Mouse (Mus musculus) limb, embryonic 12.5 days (tissue): ENCODE measurements around the gene Fam129b. TPM values are rescaled to one million over a fixed set of nuclear protein-coding genes. Genes with fewer than 3 reads are reported as not detected.
A peak's percentile ranks its signal among the peaks of the same experiment; 100 is the strongest.

Source experiments
- ATAC-seq: fragments of 200-750 bp; cut with Nextera tagmentation; 2 replicates; pipeline ENCODE4 v1.8.0; 2017; ENCODE audit warnings: low read depth, moderate TSS enrichment; ENCODE audit not compliant: insufficient number of reproducible peaks, insufficient read depth, low FRiP score, low TSS enrichment
- H3K27ac ChIP-seq: fragments of 300-500 bp; sonication (generic); 2 replicates; pipeline ENCODE4 v1.5.1; 2016; ENCODE audit warnings: mild to moderate bottlenecking, moderate library complexity
- H3K27me3 ChIP-seq: fragments of 300-500 bp; sonication (generic); 2 replicates; pipeline ENCODE4 v1.6.1; 2016; ENCODE audit warnings: mild to moderate bottlenecking, moderate library complexity
- H3K36me3 ChIP-seq: fragments of 300-500 bp; sonication (generic); 2 replicates; pipeline ENCODE4 v1.6.1; 2016; ENCODE audit warnings: mild to moderate bottlenecking, moderate library complexity
- H3K4me1 ChIP-seq: fragments of 300-500 bp; sonication (generic); replicated peaks from 2 replicates; pipeline ENCODE4 v1.6.1; 2016
- H3K4me2 ChIP-seq: fragments of 300-500 bp; sonication (generic); 2 replicates; pipeline ENCODE4 v1.6.1; 2016; ENCODE audit warnings: mild to moderate bottlenecking, moderate library complexity
- H3K4me3 ChIP-seq: fragments of 300-500 bp; sonication (generic); replicated peaks from 2 replicates; pipeline ENCODE4 v1.5.1; 2016; ENCODE audit warnings: mild to moderate bottlenecking
- H3K9ac ChIP-seq: fragments of 300-500 bp; sonication (generic); replicated peaks from 2 replicates; pipeline ENCODE4 v1.6.1; 2016; ENCODE audit warnings: mild to moderate bottlenecking, moderate library complexity
- H3K9me3 ChIP-seq: fragments of 300-500 bp; sonication (generic); 2 replicates; pipeline ENCODE4 v1.6.1; 2016; ENCODE audit warnings: mild to moderate bottlenecking, moderate library complexity
- WGBS: fragments of 180-500 bp; shearing (Covaris S2); methylation state at CpG from one replicate; pipeline ENCODE4 v1.1.7; 2016; 5-methylcytosine and 5-hydroxymethylcytosine counted together
- polyA plus RNA-seq: library from polyadenylated mRNA; unstranded; fragments of >200 nt; fragmentation: Nextera tagmentation; extraction: Ambion mirVana; gene quantifications from 2 replicates; pipeline ENCODE4 v1.2.1, GENCODE M21; 2016

Gene Fam129b
- polyA plus RNA-seq, 1 experiment from 2014 or later = 48.0 TPM

DNA sequence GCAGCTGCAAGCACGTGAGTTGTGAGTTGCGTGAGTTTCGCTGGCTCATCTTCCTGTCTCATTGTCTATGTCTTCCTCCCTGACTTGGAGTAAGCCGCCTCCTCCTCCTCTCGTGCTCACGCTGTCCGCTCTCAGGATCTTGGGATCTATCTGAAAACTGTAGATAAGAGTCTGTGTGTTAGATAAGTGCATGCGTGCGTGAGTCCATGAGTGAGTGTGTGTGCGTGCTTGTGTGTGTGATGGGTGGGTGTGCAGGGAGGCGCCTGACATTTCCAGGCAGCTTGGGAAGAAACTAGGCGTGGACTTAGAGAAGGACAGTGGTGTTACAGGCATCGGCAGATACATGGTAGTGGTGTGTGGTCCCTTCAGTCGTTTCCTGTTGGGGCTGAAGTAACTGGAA is 16.6 kb downstream of the Fam129b start:
- Histone ChIP-seq H3K9me3 (no peaks in the 10 kb centered on the region), H3K4me2 (no peak overlapping the region), H3K4me3 (no peak overlapping the region), H3K36me3 (peaks cover 11% of the 10 kb centered on the region), H3K27me3 (no peaks in the 10 kb centered on the region), H3K27ac (no peak overlapping the region), H3K9ac (no peak overlapping the region), H3K4me1 (peaks cover 48% of the 10 kb centered on the region)
- no peak for ATAC-seq
- WGBS = 87% methylated on average over 14 of the region's 14 CpGs

- H3K4me2 ChIP-seq = no peak overlapping the region
- H3K4me3 ChIP-seq = no peak overlapping the region
- no peaks in the 10 kb centered on the region for H3K9me3 ChIP-seq
- no peak overlapping the region for H3K9ac ChIP-seq
- 77% methylated on average over 2 of the region's 2 CpGs for WGBS
- no peak for ATAC-seq
- no peaks in the 10 kb centered on the region for H3K27me3 ChIP-seq
- peak overlapping the region; percentile 67 for H3K27ac ChIP-seq
- H3K36me3 ChIP-seq = peaks cover 11% of the 10 kb centered on the region
- peaks cover 37% of the 10 kb centered on the region for H3K4me1 ChIP-seq
Measured at GRCm38 (mm10) chr2:32894097-32894496, 18.2 kb downstream of the Fam129b start.

DNA sequence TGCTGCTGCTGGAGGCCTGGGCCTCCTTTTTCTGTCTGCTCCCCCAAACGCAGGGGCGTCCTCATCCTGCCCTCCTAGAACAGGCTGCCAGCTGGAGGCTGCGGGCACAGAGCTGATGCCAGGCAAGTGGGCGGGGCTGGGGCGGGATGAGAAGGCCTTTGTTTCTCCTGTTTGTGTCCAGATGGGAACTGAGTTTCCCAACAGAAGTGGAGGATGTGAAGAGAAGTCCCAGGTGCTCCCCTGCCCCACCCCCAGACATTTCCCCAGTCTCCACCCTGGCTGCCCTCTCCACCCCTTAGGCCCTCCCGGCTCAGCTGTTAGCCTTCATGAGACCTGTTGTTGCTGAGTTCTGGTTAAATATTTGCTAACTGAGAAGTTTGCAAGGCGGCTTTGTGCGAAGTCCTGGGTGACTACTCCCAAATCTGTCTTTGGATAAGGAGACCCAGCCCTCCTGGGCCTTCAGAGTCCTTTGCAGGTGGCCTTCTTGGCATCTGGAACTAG is 19.7 kb downstream of the Fam129b start:
- Histone ChIP-seq H3K4me1 (peaks cover 34% of the 10 kb centered on the region), H3K4me2 (no peak overlapping the region), H3K27me3 (no peaks in the 10 kb centered on the region), H3K4me3 (no peak overlapping the region), H3K9me3 (no peaks in the 10 kb centered on the region), H3K9ac (no peak overlapping the region), H3K27ac (peak overlapping the region; percentile 54; the same call in 1 of the 2 replicates), H3K36me3 (peaks cover 11% of the 10 kb centered on the region)
- ATAC-seq = no peak
- WGBS = 49% methylated on average over 8 of the region's 8 CpGs

DNA sequence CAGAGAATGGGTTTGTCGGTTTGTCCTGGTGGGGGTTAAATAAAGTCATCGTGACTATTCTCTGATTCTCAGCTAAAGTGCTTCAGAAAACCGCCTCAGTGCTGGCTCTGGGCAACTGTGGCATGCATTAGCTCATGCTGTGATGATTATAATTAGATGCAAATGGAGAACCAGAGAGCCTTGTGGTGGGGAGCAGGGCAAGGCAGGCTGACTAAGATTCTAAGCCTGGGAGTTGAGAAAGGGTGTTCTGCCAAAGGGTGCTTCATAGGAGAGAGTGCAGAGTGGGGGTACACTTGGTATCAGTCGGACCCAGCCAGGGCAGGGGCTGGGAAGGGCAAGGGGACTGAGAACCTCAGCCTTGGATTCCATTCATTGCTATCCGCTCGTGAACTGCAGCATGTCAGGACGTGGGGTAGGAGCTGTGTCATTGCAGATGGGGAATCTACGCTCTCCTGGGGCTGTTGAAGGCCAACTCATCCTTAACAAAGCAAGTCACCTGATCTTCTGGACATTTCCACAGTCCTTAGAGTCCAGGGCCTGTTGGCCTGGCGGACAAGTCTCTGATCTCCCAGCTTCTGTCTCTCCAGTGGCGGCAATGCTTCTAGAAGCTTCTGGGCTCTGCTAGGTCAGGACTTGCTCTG is 20.7 kb downstream of the Fam129b start:
- H3K4me1 ChIP-seq = peaks cover 41% of the 10 kb centered on the region
- no peak overlapping the region for H3K9ac ChIP-seq
- no peak overlapping the region for H3K4me3 ChIP-seq
- no peak overlapping the region for H3K27ac ChIP-seq
- no peaks in the 10 kb centered on the region for H3K27me3 ChIP-seq
- ATAC-seq = no peak
- 58% methylated on average over 10 of the region's 10 CpGs for WGBS
- H3K9me3 ChIP-seq = no peaks in the 10 kb centered on the region
- H3K36me3 ChIP-seq = peaks cover 11% of the 10 kb centered on the region
- H3K4me2 ChIP-seq = no peak overlapping the region

DNA sequence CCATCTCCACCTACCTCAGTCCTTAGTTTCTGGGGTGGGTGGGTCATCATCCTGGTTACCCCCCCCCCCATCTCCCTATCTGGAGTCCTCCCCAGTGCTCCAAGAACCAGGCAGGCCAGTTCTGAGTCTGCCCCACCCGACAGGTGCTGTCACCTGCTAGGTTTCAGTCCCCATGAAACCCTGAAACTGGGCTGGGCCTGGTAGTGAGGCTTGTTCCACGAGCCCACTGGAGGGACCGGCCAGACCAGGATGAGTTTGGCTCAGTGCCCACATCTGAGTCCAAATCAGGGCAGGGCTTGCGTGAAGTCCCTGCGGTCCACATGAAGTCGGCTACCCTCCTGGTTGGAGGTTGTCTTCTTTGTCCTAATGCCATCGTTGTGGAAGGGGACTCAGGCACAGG is 23.1 kb downstream of the Fam129b start:
- Histone ChIP-seq H3K27ac (no peak overlapping the region), H3K9ac (no peak overlapping the region), H3K4me1 (peaks cover 43% of the 10 kb centered on the region), H3K9me3 (no peaks in the 10 kb centered on the region), H3K4me2 (no peak overlapping the region), H3K4me3 (no peak overlapping the region), H3K27me3 (no peaks in the 10 kb centered on the region), H3K36me3 (no peaks in the 10 kb centered on the region; the same call in 1 of the 2 replicates)
- no peak for ATAC-seq
- 89% methylated on average over 7 of the region's 7 CpGs for whole genome bisulfite sequencing

- 0 out of 2 replicates have a peak overlapping the region, but pooled peaks have one; percentile 2 for H3K9ac ChIP-seq
- H3K27ac ChIP-seq = peak overlapping the region; percentile 18; the same call in 1 of the 2 replicates
- peaks cover 36% of the 10 kb centered on the region for H3K4me1 ChIP-seq
- no peak overlapping the region for H3K4me2 ChIP-seq
- H3K36me3 ChIP-seq = peaks cover 9% of the 10 kb centered on the region; the same call in 1 of the 2 replicates
- H3K9me3 ChIP-seq = no peaks in the 10 kb centered on the region
- no peaks in the 10 kb centered on the region for H3K27me3 ChIP-seq
- 75% methylated on average over 9 of the region's 9 CpGs for WGBS
- H3K4me3 ChIP-seq = no peak overlapping the region
- no peak for ATAC-seq
Measured at GRCm38 (mm10) chr2:32902126-32902525, 26.2 kb downstream of the Fam129b start.

GRCm38 (mm10) chr2:32903470-32903869 is 27.6 kb downstream of the Fam129b start:
- H3K36me3 ChIP-seq = peaks cover 9% of the 10 kb centered on the region; the same call in 1 of the 2 replicates
- no peak for ATAC-seq
- no peak overlapping the region for H3K9ac ChIP-seq
- H3K4me3 ChIP-seq = no peak overlapping the region
- no peaks in the 10 kb centered on the region for H3K27me3 ChIP-seq
- H3K4me1 ChIP-seq = peaks cover 42% of the 10 kb centered on the region
- H3K4me2 ChIP-seq = no peak overlapping the region
- no peaks in the 10 kb centered on the region for H3K9me3 ChIP-seq
- WGBS = 94% methylated on average over 4 of the region's 4 CpGs
- H3K27ac ChIP-seq = no peak overlapping the region

- Histone ChIP-seq H3K4me2 (no peak overlapping the region), H3K36me3 (peaks cover 17% of the 10 kb centered on the region; the same call in 1 of the 2 replicates), H3K27me3 (no peaks in the 10 kb centered on the region), H3K4me1 (peaks cover 50% of the 10 kb centered on the region), H3K9ac (no peak overlapping the region), H3K27ac (no peak overlapping the region), H3K9me3 (no peaks in the 10 kb centered on the region), H3K4me3 (no peak overlapping the region)
- no peak for ATAC-seq
- WGBS = 95% methylated on average over 5 of the region's 5 CpGs
Measured at GRCm38 (mm10) chr2:32904637-32905036, 28.7 kb downstream of the Fam129b start.

GRCm38 (mm10) chr2:32905297-32905696 is 29.4 kb downstream of the Fam129b start:
- no peak overlapping the region for H3K9ac ChIP-seq
- WGBS = 75% methylated on average over 8 of the region's 8 CpGs
- no peaks in the 10 kb centered on the region for H3K27me3 ChIP-seq
- H3K27ac ChIP-seq = 0 out of 2 replicates have a peak overlapping the region, but pooled peaks have one; percentile 8
- peaks cover 50% of the 10 kb centered on the region for H3K4me1 ChIP-seq
- no peaks in the 10 kb centered on the region for H3K9me3 ChIP-seq
- H3K4me3 ChIP-seq = no peak overlapping the region
- peaks cover 24% of the 10 kb centered on the region; the same call in 1 of the 2 replicates for H3K36me3 ChIP-seq
- ATAC-seq = no peak
- H3K4me2 ChIP-seq = no peak overlapping the region

- 70% methylated on average over 8 of the region's 8 CpGs for WGBS
- H3K4me1 ChIP-seq = peaks cover 38% of the 10 kb centered on the region
- peak overlapping the region; percentile 78 for H3K27ac ChIP-seq
- no peaks in the 10 kb centered on the region for H3K9me3 ChIP-seq
- no peak overlapping the region for H3K4me3 ChIP-seq
- H3K36me3 ChIP-seq = peaks cover 45% of the 10 kb centered on the region
- no peak overlapping the region for H3K9ac ChIP-seq
- no peak for ATAC-seq
- no peaks in the 10 kb centered on the region for H3K27me3 ChIP-seq
- H3K4me2 ChIP-seq = no peak overlapping the region
Measured at GRCm38 (mm10) chr2:32907442-32907841, 31.5 kb downstream of the Fam129b start.

DNA sequence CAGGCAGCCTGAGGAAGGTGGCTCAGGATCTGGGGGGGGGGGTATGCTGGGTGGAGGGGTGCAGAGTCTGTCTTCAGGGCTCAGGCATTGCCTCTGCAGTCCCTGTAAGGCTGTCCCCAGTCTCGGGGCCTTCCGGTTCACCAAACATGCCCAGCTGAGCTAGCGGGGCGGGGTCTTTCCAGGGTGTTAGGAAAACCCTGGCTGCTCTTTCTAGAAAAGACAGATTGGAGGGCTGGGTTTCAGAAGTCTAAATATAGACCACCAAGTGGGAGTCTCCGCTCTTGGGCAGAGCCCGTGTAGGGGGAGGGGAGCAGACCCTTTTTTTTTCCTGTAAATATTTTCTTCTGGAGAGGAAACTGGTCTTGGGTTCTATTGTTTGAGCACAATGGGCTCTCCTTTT is 32.4 kb downstream of the Fam129b start:
- 0 out of 2 replicates have a peak, but pooled peaks have one; percentile 37 for ATAC-seq
- Histone ChIP-seq H3K9ac (peak overlapping the region; percentile 8; the same call in 1 of the 2 replicates), H3K27me3 (no peaks in the 10 kb centered on the region), H3K4me2 (peak overlapping the region; percentile 8; the same call in 1 of the 2 replicates), H3K9me3 (no peaks in the 10 kb centered on the region), H3K4me1 (peaks cover 38% of the 10 kb centered on the region), H3K36me3 (peaks cover 50% of the 10 kb centered on the region), H3K4me3 (no peak overlapping the region), H3K27ac (peak overlapping the region; percentile 78)
- 18% methylated on average over 6 of the region's 6 CpGs for WGBS
